Mouse (Mus musculus): Measurements from ENCODE around the gene Ghrl.
"Not testable (repeated sequence)": the region's sequence is repeated elsewhere in the genome, so short reads cannot be mapped to it uniquely, and the experiment has no call there.

The Ghrl gene

DNA sequence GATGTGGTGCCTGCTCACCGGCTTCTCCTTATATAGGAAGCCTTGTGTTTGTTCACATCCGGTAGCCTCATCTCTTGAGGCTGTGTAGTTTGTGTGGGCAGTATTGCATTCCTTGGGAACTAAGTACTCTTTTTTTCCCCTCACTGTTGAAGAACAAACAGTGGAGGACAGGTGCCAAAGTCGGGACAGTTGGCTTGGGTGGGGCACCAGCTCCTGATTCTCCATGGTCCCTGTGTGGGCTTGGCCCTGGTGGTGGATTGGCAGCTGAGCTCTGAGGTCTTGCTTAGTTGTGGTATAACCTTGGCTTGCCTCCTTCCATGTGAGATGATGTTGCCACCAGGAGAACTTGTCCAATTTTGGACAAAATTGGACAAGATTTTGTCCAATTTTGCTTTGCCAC lies at the start of gene Ghrl:
Gene Ghrl (minus strand): TSS at position 3 of the 400 bp plus-strand sequence.
- no peak for DNase-seq

DNA sequence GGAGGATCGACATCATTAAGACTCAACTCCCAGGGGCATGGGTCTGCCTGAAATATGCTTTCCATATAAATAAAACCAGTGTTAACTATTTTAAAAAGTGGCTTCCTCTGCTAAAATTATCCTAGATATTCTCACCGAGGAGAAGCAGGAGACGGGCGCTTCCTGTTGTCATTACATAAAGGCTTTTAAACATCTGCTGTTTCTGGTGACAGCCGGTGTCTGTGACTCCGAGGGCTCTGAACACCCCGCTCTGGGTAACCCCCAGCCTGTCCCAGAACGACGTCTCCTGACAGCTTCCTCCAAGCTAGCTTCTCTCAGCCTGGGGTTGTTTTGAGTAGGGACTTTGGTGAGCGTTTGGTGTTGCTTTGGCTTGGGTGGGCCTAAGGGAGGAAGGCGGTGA lies 49.1 kb upstream of the Ghrl start:
- DNase-seq: no peak

DNA sequence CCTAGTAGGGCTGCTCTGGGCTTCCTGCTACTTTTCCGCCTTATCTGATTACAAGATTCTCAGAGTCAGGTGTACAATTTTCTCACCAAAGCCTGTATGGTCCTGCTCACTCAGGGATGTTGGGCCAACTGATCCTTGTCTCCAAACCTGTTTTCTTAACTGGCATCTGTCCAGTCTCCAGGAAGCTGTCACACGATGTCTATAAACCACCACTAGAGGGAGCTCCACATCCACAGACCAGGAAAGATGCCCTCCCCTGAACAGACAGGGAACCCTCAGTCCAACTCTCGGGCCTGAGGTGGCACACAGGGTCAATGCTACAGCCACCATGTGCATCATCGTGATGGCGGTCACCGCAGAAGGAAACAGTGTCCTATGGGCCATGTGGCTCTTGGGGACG lies 42.0 kb upstream of the Ghrl start:
- peak in 1 of 2 experiments; percentile 63 for DNase-seq

DNA sequence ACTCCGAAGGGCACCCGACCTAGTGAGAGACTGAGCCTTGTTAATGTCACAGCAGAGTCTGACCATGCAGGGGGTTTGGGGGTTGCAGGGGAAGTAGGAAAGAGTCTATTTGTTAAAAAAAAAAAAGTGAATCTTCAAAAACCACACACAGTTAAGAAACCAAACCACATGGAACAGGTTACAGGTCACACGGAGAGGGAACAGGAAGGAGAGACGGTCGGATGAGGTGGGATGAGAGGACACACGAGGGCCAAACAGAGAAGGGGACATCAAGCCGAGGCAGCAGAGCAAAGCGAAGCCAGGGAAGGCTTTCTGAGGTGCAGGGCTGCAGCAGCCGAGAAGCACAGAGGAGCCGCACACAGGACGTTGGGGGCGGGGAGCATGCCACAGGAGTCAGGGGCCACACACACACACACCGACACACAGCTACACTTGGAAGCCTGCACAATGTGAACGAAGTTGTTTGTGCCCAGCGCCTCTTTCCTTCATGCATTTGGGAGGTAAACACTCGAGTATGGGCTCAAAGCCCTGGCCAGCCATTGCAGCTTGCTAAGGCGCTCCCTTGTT lies 29.5 kb upstream of the Ghrl start:
- DNase-seq: peak in 1 of 2 experiments; percentile 23

- DNase-seq: peak in 1 of 2 experiments; percentile 22
Measured at GRCm38 (mm10) chr6:113748351-113748750, 28.7 kb upstream of the Ghrl start.

- DNase-seq: no peak
Measured at GRCm38 (mm10) chr6:113747284-113747683, 27.6 kb upstream of the Ghrl start.

- no peak for DNase-seq
Measured at GRCm38 (mm10) chr6:113745117-113745516, 25.4 kb upstream of the Ghrl start.

DNA sequence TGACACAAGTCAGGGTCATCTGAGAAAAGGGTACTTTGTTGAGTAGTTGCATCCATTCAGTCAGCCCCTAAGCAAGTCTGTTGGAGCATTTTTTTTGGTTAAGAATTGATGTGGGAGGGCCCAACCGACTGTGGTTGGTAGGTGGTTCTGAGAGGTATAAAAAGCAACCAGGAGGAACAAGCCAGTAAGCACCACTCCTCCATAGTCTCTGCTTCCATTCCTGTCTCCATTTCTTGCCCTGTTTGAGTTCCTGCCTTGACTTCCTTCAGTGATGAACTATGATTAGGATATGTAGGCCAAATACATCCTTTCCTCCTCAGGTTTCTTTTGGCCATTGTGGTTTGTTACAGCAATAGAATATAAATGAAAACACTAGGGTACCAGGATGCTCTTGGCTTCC lies 23.4 kb upstream of the Ghrl start:
- no peak for DNase-seq

- DNase-seq: no peak
Measured at GRCm38 (mm10) chr6:113742321-113742720, 22.6 kb upstream of the Ghrl start.

- peak in 1 of 2 experiments; percentile 19 for DNase-seq
Measured at GRCm38 (mm10) chr6:113741425-113741824, 21.7 kb upstream of the Ghrl start.

DNA sequence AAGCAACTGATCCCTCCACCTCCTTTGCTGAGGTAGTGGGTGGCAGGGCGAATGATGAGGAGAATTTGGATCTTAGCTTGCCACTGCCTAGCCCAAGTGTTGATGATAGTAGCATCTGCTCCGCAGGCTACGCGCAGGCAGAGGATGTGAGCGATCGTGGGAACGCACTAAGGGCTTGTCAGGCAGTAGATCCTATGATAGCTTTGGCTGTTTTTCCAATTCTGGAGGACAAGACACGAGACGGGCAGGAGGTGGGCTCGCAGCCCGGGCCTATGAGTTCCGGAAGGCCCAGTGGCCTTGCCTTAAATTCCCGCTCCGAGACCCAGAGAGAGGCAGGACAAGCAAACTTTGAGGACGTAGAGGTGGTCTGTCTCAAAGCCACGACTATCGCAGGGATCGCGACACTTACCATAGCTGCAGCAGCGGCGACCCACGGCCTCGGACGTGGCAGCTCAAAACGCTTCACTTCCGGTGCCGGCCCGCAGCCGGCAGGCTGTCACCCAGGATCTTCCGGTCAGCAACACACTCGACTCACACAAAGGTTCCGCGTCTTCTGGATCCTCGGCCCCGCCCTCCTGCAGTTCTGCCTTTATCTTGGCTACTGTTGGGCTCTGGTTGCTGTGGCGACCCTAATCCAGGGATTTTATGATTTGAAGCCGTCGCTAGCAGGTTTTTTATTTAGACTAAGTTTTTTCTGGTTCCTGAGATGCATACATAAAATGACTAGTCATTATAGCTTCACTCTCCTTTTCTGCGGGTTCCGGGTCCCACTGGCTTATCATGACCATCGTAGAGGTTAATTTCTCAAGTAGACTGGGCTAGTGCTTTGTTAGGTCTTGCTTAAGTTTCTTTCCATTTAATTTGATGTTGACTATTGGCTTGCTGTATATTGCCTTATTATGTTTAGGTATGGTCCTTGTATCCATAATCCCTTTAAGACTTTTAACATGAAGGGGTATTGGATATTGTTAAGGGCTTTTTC lies 20.8 kb upstream of the Ghrl start, which contains the start of gene Sec13:
Gene Sec13 (minus strand): TSS at position 508 of the 982 bp plus-strand sequence.
- DNase-seq: peak; percentile 90 to 93

DNA sequence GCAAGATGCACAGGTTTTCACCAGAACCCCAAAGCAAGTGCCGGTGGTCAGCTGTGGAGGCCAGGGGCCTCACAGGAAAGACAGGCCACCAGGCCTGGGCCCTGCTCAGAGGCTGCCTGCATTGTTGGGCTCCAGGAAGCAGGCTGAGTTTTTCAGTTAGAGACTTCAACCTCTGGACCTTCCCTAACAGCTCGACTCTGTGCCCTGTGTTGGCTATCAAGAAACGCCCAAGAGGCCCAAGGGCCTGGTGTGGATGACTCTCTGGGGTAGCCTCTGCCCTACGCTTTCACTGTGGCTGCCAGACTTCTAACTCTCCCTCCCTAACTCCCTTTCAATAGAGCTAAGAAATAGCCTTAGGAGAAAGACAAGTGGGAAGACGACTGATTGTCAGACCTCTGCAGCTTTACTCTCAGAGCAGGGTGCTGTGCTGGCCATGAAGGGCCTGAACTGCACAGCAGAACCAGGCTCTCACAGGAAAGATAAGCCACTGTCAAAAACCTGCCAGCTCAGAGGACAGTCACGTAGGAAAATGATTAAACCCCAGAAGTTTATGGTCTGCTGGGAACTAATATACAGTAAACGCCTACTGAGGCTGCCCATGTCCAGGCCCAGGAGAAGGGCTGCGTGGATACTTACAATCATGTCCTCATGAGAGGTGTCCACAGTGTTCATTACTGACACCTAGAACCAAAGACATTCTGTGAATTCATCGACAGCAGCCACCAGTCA lies 17.8 kb upstream of the Ghrl start:
- DNase-seq: peak in 1 of 2 experiments; percentile 16

GRCm38 (mm10) chr6:113731296-113731695 lies 11.6 kb upstream of the Ghrl start:
- no peak for DNase-seq

DNA sequence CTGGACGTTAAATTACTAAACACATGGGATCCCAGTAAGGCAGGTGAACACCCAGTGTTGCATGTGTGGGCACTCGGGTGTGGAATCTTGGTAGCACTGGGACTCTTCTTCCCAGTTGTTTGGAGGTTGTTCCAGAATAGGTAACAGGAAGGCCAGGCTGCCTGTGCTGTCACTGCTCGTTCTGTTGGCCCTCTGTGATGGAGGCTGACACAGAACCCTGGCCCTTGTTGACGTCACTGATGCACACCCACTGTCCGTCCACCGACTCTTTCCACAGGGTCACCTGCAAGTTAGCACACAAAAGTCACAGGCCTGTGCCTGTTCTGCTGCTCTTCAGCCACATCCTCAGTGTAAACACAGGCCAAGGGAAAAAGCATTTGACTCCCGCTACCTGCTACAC lies 8.5 kb upstream of the Ghrl start:
- DNase-seq: peak in 1 of 2 experiments; percentile 14

DNA sequence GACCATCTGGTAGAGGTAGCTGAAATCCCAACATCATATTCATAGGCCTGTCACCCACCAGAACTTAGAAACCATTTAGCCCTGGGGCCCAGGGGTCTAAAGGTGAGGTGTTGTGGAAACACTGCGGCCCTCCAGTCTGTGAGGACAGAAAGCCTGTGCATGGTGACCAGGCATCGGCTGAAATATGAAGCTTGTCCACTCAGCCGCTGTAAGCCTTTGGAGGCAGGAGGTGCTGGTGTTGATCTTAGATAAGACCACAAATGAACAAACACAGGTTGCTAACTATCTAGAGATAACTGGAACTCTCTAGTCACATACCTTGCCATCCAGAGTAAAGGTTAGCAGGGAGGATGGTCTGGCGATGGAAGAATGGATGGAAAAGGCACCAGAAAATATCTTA lies 1.4 kb upstream of the Ghrl start:
- DNase-seq: no peak

DNA sequence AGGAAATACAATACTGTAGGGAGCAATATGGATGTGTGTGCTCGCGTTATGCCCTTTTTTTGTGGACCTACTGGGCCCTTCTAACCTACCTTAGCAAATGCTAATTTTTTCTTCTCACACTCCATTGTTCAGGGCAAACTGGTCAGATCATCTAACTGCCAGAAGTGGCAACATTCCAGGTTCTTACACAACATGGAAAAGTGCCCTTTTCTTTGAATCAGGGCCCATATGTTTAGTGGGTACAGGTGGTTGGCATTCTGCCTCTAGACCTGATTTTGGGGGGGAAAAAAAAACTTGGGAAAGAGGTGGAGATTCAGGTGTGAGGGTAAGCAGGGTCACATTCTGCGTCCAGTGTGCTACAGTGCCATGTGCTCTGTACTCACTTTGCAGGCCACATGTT lies 2.1 kb downstream of the Ghrl start:
- peak in 1 of 2 experiments; percentile 17 for DNase-seq

DNA sequence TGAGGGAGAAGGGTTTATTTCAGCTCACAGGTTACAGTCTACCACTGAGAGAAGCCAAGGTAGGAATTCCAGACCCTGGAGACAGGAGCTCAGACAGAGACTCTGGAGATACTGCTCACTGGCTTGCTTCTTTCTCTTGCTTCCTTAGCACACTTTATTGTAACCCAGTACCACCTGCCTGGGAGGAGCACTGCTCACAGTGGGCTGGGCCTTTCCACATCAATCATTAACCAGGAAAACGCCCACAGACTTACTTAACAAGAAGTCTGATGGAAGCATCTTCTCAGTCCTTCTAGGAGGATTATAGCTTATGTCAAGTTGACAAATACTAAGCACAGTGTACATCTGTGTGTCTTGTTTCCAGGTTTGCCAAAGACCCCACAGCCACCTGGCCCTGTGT lies 4.9 kb downstream of the Ghrl start:
- DNase-seq: no peak

- no peak for DNase-seq
Measured at GRCm38 (mm10) chr6:113714276-113714675, 5.4 kb downstream of the Ghrl start.

- not testable (repeated sequence) for DNase-seq
Measured at GRCm38 (mm10) chr6:113713389-113713788, 6.3 kb downstream of the Ghrl start.

- DNase-seq: no peak
Measured at GRCm38 (mm10) chr6:113712718-113713117, 7.0 kb downstream of the Ghrl start.

GRCm38 (mm10) chr6:113697222-113698205 lies 22.2 kb downstream of the Ghrl start:
- DNase-seq: peak; percentile 34 to 62
